Mouse (Mus musculus) liver (tissue): ENCODE measurements around the gene Rmi1.
A peak's percentile ranks its signal among the peaks of the same experiment; 100 is the strongest.
"Not testable (repeated sequence)": the region's sequence is repeated elsewhere in the genome, so short reads cannot be mapped to it uniquely, and the experiment has no call there.

ENCODE experiments used
- DNase-seq: peaks from one replicate; pipeline ENCODE4 v3.0.0-alpha.2; 2020; ENCODE audit warnings: mixed read lengths

The Rmi1 gene

GRCm38 (mm10) chr13:58402003-58402743 lies at the start of gene Rmi1:
Gene Rmi1 (plus strand): TSS chr13:58402248.
- peak; percentile 97 for DNase-seq

- DNase-seq, result no peak
These were observed 49.1 kb upstream of the Rmi1 start for GRCm38 (mm10) chr13:58352996-58353395.

- peak; percentile 96 for DNase-seq
These were observed 43.3 kb upstream of the Rmi1 start, which contains the start of gene Kif27 for GRCm38 (mm10) chr13:58358629-58359303. Gene Kif27 (minus strand): TSS chr13:58359122.

- DNase-seq, result no peak
These were observed 42.8 kb upstream of the Rmi1 start for GRCm38 (mm10) chr13:58359304-58359653.

- no peak for DNase-seq
These were observed 37.5 kb upstream of the Rmi1 start for GRCm38 (mm10) chr13:58364353-58365175.

GRCm38 (mm10) chr13:58365179-58365578 lies 36.9 kb upstream of the Rmi1 start:
- DNase-seq, result not testable (repeated sequence)

GRCm38 (mm10) chr13:58366373-58366772 lies 35.7 kb upstream of the Rmi1 start:
- DNase-seq, result no peak

GRCm38 (mm10) chr13:58367641-58368040 lies 34.4 kb upstream of the Rmi1 start:
- DNase-seq, result no peak

- DNase-seq, result no peak
These were observed 33.2 kb upstream of the Rmi1 start for GRCm38 (mm10) chr13:58368835-58369234.

GRCm38 (mm10) chr13:58372278-58373152 lies 29.5 kb upstream of the Rmi1 start:
- DNase-seq, result no peak

- DNase-seq, result no peak
These were observed 28.9 kb upstream of the Rmi1 start for GRCm38 (mm10) chr13:58373153-58373470.

- DNase-seq, result no peak
These were observed 17.7 kb upstream of the Rmi1 start for GRCm38 (mm10) chr13:58384371-58384770.

- DNase-seq, result peak; percentile 70
These were observed 17.1 kb upstream of the Rmi1 start, which contains the start of gene 2210016F16Rik for GRCm38 (mm10) chr13:58384779-58385546. Gene 2210016F16Rik (minus strand): TSS chr13:58385225.

- no peak for DNase-seq
These were observed 16.5 kb upstream of the Rmi1 start for GRCm38 (mm10) chr13:58385547-58385920.

GRCm38 (mm10) chr13:58387948-58388347 lies 14.1 kb upstream of the Rmi1 start:
- peak; percentile 71 for DNase-seq

GRCm38 (mm10) chr13:58388379-58388778 lies 13.7 kb upstream of the Rmi1 start:
- DNase-seq, result no peak

- no peak for DNase-seq
These were observed 12.6 kb upstream of the Rmi1 start for GRCm38 (mm10) chr13:58389324-58389951.

GRCm38 (mm10) chr13:58394392-58394791 lies 7.7 kb upstream of the Rmi1 start:
- DNase-seq, result not testable (repeated sequence)

- DNase-seq, result no peak
These were observed 4.4 kb upstream of the Rmi1 start for GRCm38 (mm10) chr13:58397651-58398050.

- DNase-seq, result peak; percentile 44
These were observed 1.5 kb upstream of the Rmi1 start for GRCm38 (mm10) chr13:58400576-58400975.
